Mouse (Mus musculus) left cerebral cortex, postnatal 36 days (tissue): ENCODE data around the gene Slc9a2. TPM values are rescaled to one million over a fixed set of nuclear protein-coding genes. Genes with fewer than 3 reads are reported as not detected.
A peak's percentile ranks its signal among the peaks of the same experiment; 100 is the strongest.
"Not testable (repeated sequence)": the region's sequence is repeated elsewhere in the genome, so short reads cannot be mapped to it uniquely, and the experiment has no call there.

Source experiments
- DNase-seq, 2 experiments: peaks; one replicate each; pipeline ENCODE4 v3.0.0; 2021 to 2022; ENCODE audit warnings: low spot score in 2 of 2, mixed read lengths in 1 of 2
- intact Hi-C: fragments of 180-260 bp; cut with DNase I; formaldehyde crosslinking; loops from one replicate; pipeline ENCODE4 v1.15.1; 2025
- total RNA-seq, 2 experiments: library from RNA; stranded (reverse); gene quantifications; 2 replicates each; pipeline ENCODE4 v1.2.3; 2021

Slc9a2 gene
- 1 to 10 TPM; 1.7 to 3.1 TPM for total RNA-seq

DNA sequence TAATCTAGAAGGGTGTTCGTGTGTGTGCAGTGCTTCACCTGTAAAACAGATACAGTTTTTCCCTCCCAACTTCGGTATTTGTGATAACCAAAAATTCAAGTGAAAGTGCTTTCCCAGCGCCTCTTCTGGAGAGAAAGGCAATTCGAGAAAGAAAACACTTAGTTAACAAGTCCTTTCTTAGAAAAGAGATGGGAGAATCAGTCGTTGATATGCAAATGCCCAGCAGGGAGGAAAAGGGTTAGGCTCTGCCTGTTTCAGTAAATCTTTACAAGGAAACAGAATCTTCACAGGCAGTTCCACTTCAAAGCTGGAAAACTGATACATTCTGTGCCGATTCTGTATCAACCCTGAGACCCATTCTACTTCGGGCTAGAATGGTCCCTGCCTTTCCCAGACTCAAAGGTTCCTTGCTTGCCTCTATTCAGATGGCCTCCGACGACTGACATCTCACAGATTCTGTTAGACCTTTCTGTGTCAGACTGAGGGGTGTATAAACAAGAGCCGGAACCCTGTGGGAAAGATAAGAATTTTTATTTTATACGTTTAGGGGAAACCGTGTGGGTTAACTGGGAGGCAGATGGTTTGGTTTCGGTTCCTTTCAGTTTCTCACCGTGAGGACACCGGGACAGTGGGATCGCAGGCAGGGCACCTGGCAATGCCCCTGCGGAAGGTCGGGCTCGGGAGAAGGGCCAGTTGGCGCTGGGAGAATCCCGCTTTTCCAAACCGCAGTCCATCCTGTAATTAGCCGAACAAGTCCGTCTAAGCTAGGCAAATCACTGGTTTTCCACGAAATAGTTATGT lies at the start of gene Slc9a2:
Gene Slc9a2 (plus strand): TSS at position 508 of the 801 bp plus-strand sequence.
- no peak for DNase-seq
- intact Hi-C loops, result no loop called here

DNA sequence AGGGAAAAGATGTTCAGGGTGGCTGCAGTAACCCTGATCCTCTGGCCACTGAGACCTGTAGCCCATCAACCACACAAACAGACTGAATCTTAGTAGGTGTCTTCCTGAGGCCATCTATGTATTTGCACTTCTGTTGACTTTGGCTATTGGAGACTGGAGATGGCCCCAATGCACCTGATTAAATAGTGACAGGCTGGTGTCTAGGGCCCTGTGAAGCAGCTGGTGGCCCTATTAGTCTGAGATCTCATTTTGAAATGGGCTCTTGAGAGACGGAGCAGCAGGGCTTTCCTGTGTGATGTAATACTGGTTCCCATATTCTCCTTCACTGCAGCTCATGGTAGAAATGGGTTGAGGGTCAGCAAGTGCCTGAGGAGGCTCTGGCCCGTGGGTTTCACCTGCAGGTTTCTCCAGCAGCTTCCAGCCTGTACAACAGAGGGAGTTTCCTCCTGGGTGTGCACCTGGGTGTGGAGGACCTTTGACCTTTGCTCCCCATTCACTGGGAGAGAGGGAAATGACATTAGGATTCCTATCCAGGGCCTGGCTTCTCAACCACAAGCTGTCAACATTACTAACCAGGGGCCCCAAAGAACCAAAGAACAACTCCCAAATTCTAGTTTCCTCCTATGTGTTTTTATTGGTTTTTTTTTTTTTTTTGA lies 47.8 kb upstream of the Slc9a2 start:
- intact Hi-C loops, result no loop called here
- no peak for DNase-seq

DNA sequence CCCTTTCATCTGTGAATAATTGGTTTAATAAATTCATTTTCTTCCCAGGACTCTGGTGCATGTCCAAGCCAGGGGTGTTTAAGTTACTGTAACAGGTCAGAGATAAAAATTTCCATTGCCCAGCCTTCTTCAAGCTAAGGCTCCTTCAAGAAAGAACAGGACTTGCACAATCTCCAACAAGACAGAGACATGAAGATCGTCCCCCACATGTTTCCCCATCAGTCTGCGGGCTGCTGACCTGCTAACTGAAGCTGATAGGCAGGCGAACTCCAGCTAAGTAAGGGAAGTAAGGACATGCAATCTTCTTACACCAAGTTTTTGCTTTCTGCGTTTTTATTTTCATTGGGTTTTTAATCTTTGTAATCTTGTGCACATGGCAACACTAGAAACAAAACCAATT lies 45.8 kb upstream of the Slc9a2 start:
- intact Hi-C loops, result no loop called here
- no peak for DNase-seq

GRCm38 (mm10) chr1:40648234-40648633 lies 32.1 kb upstream of the Slc9a2 start:
- intact Hi-C loops, result no loop called here
- DNase-seq, result no peak

DNA sequence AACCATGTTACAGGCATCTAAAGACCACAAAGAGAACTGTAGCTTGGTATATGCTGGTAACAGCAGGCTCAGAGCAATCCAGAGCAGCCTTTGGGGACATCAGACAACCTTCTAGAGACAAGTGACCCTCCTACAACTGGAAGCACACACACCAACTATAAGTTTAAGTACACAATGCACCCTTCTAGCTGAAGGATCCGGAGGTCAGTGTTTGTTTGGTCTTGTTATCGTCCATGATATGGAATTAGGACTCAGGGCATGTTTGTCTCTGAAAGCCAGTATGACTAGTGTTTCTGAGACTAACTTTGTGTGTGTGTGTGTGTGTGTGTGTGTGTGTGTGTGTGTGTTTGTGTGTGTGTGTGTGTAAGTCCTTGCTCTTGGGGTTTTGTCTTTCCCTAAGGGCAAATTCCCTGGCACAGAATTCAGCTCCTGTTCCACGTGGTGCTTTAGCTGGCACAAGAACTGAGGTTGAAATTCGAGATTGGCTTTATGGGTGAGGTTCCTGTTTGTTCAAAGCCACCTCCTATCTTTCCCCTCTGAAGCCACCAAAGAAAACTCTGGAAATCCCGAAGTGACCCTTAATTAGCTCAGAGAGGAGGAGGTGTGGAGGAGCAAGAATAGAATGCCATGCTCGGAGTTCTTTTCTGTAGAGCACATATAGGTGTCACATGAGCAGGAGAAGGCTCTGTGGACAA lies 29.4 kb upstream of the Slc9a2 start:
- intact Hi-C loops, result loop anchor here (5.0 kb wide), 1 partner anchor 39 kb away; no protein-coding TSS in a partner anchor
- DNase-seq, result no peak

DNA sequence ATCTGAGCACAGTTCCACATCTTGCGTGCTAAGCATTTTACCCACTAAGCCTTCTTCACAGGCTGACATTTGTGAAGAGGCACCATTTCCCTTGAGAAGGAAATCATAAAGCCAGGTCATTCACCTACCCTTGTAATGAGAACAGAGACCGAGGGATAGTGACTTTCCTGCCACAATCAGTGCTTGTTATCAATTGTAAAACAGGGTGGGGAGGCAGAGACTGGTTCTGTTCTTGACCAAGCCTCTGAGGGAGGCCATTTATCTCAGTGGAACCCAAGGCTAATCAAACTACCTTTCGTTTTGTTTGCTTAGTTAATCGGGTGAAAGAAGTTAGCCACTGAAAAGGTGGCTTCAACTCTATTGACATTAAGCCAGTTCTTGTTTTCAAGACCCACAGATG lies 23.3 kb upstream of the Slc9a2 start:
- intact Hi-C loops, result no loop called here
- no peak for DNase-seq

GRCm38 (mm10) chr1:40657978-40658496 lies 22.3 kb upstream of the Slc9a2 start:
- intact Hi-C loops, result loop anchor here (1.0 to 2.0 kb wide), 2 partner anchors 78 to 277 kb away; partner anchors contain the start of gene Slc9a4
- peak; percentile 46 to 64 for DNase-seq

GRCm38 (mm10) chr1:40659017-40659416 lies 21.4 kb upstream of the Slc9a2 start:
- DNase-seq, result no peak
- intact Hi-C loops, result loop anchor here (2.0 kb wide), 1 partner anchor 278 kb away; no protein-coding TSS in a partner anchor

GRCm38 (mm10) chr1:40659496-40659895 lies 20.9 kb upstream of the Slc9a2 start:
- intact Hi-C loops, result loop anchor here (2.0 kb wide), 1 partner anchor 279 kb away; no protein-coding TSS in a partner anchor
- DNase-seq, result no peak

- DNase-seq, result no peak
- intact Hi-C loops, result no loop called here
Observed at GRCm38 (mm10) chr1:40660838-40661237, 19.5 kb upstream of the Slc9a2 start.

GRCm38 (mm10) chr1:40665401-40666370 lies 14.7 kb upstream of the Slc9a2 start:
- intact Hi-C loops, result no loop called here

GRCm38 (mm10) chr1:40667442-40667841 lies 12.9 kb upstream of the Slc9a2 start:
- intact Hi-C loops, DNase-seq: not testable (repeated sequence)

More at GRCm38 (mm10) chr1:40665401-40666370, 14.7 kb upstream of the Slc9a2 start:
- DNase-seq, result no peak

DNA sequence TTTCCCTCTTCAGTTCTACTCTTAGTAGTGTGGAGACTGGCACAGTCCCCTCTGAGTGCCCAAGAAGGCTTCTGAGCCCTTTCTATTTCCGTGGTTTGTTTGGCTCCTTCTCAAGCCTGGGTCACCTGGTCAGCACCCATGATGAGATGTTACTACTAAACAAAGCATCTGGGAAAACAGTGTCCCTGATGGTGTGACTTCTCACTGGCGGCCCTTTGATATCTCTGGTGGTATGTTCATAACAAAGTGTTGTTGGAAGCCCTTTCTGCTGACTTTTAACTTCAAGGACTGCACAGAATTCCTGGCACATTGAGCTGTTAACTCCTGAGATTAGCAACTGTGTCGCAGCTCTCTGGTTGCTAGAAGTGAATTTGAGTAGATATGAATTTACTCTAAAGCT lies 10.3 kb upstream of the Slc9a2 start:
- intact Hi-C loops, result no loop called here
- no peak for DNase-seq

DNA sequence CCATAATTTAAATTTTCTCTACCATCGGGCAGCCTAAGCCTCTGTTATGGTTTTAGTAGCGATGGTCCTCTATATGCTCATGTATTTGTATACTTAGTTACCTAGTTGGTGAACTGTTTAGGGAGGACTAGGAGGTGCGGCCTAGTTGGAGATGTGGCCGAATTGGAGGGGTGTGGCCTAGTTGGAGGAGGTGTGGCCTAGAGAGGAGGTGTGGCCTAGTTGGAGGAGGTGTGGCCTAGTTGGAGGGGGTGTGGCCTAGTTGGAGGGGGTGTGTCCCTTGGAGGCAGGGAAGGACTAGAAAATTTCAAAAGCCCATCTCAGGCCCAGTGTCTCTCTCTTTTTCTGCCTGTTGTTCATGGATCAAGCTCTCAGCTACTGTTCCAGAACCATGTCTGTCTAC lies 8.9 kb upstream of the Slc9a2 start:
- no peak for DNase-seq
- intact Hi-C loops, result no loop called here

DNA sequence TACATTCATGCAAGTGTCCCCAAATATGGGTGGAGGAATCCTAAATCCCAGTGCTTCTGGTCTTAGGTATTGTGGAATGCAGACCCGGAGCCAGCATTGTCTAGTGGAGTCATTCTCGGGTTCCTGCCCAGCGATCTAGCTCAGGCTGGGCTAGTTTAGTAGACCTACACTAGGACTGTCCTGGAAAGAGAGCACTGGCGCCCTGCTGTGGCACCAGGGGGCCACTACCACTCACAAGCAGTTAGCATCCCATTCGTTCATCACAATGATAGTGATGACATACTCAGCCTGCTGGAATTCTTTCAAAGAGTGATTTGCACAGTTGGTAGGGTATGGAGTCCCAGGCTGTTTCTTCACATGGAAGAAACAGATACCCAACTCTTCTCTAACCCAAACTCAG lies 3.1 kb upstream of the Slc9a2 start:
- intact Hi-C loops, result no loop called here
- no peak for DNase-seq

GRCm38 (mm10) chr1:40680868-40681698 lies 709 bp downstream of the Slc9a2 start:
- peak; percentile 36 to 41 for DNase-seq
- intact Hi-C loops, result no loop called here

- intact Hi-C loops, result no loop called here
- no peak for DNase-seq
Observed at GRCm38 (mm10) chr1:40681699-40682510, 1.5 kb downstream of the Slc9a2 start.
